Mouse (Mus musculus) forebrain, embryonic 14.5 days (tissue): Measurements from ENCODE around the gene Chmp5. TPM values are rescaled to one million over a fixed set of nuclear protein-coding genes. Genes with fewer than 3 reads are reported as not detected.
A peak's percentile ranks its signal among the peaks of the same experiment; 100 is the strongest.

Experiments used
- ATAC-seq: fragments of 200-750 bp; cut with Nextera tagmentation; 2 replicates; pipeline ENCODE4 v1.8.0; 2017; ENCODE audit warnings: mild to moderate bottlenecking, moderate library complexity
- DNase-seq: peaks from one replicate; pipeline ENCODE4 v3.0.0-alpha.2; 2015; ENCODE audit warnings: low spot score
- H3K27ac ChIP-seq: fragments of 300-500 bp; sonication (generic); 2 replicates; pipeline ENCODE4 v1.5.1; 2014; ENCODE audit warnings: low read depth, mild to moderate bottlenecking, control low read depth, low read length, moderate library complexity
- H3K27me3 ChIP-seq: fragments of 300-500 bp; sonication (generic); replicated peaks from 2 replicates; pipeline ENCODE4 v1.6.1; 2014; ENCODE audit warnings: low read length, control low read depth, mixed read lengths; ENCODE audit not compliant: control insufficient read depth, insufficient read depth
- H3K36me3 ChIP-seq: fragments of 300-500 bp; sonication (generic); 2 replicates; pipeline ENCODE4 v1.6.1; 2014; ENCODE audit warnings: low read length, control low read depth; ENCODE audit not compliant: control insufficient read depth, insufficient read depth
- H3K4me1 ChIP-seq: fragments of 300-500 bp; sonication (generic); 2 replicates; pipeline ENCODE4 v1.6.1; 2014; ENCODE audit warnings: antibody characterized with exemption, low read length, control low read depth; ENCODE audit not compliant: control insufficient read depth, insufficient read depth
- H3K4me2 ChIP-seq: fragments of 300-500 bp; sonication (generic); 2 replicates; pipeline ENCODE4 v1.6.1; 2014; ENCODE audit warnings: mild to moderate bottlenecking, control low read depth, low read length
- H3K4me3 ChIP-seq: fragments of 300-500 bp; sonication (generic); 2 replicates; pipeline ENCODE4 v1.5.1; 2014; ENCODE audit warnings: low read depth, low read length, control low read depth
- H3K9ac ChIP-seq: fragments of 300-500 bp; sonication (generic); 2 replicates; pipeline ENCODE4 v1.6.1; 2014; ENCODE audit warnings: mild to moderate bottlenecking, low read length, control low read depth, moderate library complexity
- H3K9me3 ChIP-seq: fragments of 300-500 bp; sonication (generic); replicated peaks from 2 replicates; pipeline ENCODE4 v1.6.1; 2016; ENCODE audit warnings: low read length, control low read depth, mixed read lengths; ENCODE audit not compliant: control insufficient read depth
- WGBS: fragments of 180-500 bp; shearing (Covaris S2); extraction: QIAGEN DNeasy Blood & Tissue Kit; methylation state at CpG from one replicate; pipeline ENCODE4 v1.1.7; 2014; 5-methylcytosine and 5-hydroxymethylcytosine counted together
- microRNA-seq: library from miRNA; unstranded; fragments of <30 nt; microRNA quantifications from one replicate; pipeline ENCODE4, GENCODE M21; 2016
- polyA plus RNA-seq: library from polyadenylated mRNA; unstranded; fragments of >200 nt; fragmentation: Nextera tagmentation; extraction: Ambion mirVana; gene quantifications from 2 replicates; pipeline ENCODE4 v1.2.1, GENCODE M21; 2014

Gene Chmp5
- polyA plus RNA-seq, 1 experiment from 2014 or later: 192 TPM

GRCm38 (mm10) chr4:40983686-40984085 is 35.5 kb downstream of the Chmp5 start:
- Histone ChIP-seq H3K9ac (no peak overlapping the region), H3K4me3 (no peak overlapping the region), H3K4me2 (no peak overlapping the region), H3K9me3 (no peaks in the 10 kb centered on the region), H3K36me3 (peaks cover 80% of the 10 kb centered on the region), H3K4me1 (no peaks in the 10 kb centered on the region), H3K27me3 (no peaks in the 10 kb centered on the region), H3K27ac (no peak overlapping the region)
- no peak for DNase-seq
- 76% methylated on average over 1 of the region's 1 CpGs for WGBS
- ATAC-seq: no peak

GRCm38 (mm10) chr4:40989633-40990032 is 41.4 kb downstream of the Chmp5 start:
- H3K36me3 ChIP-seq: peaks cover 97% of the 10 kb centered on the region
- H3K9ac ChIP-seq: no peak overlapping the region
- 87% methylated on average over 6 of the region's 6 CpGs for WGBS
- no peak overlapping the region for H3K4me3 ChIP-seq
- no peak overlapping the region for H3K4me2 ChIP-seq
- no peaks in the 10 kb centered on the region for H3K27me3 ChIP-seq
- no peak for ATAC-seq
- no peak for DNase-seq
- H3K27ac ChIP-seq: no peak overlapping the region
- H3K9me3 ChIP-seq: no peaks in the 10 kb centered on the region
- H3K4me1 ChIP-seq: no peaks in the 10 kb centered on the region

GRCm38 (mm10) chr4:40996302-40996701 is 48.1 kb downstream of the Chmp5 start:
- H3K36me3 ChIP-seq: peaks cover 98% of the 10 kb centered on the region
- H3K4me1 ChIP-seq: no peaks in the 10 kb centered on the region
- ATAC-seq (no peak), DNase-seq (no peak)
- no peaks in the 10 kb centered on the region for H3K9me3 ChIP-seq
- no peak overlapping the region for H3K4me3 ChIP-seq
- no peak overlapping the region for H3K4me2 ChIP-seq
- no peak overlapping the region for H3K27ac ChIP-seq
- no peak overlapping the region for H3K9ac ChIP-seq
- 98% methylated on average over 6 of the region's 6 CpGs for WGBS
- no peaks in the 10 kb centered on the region for H3K27me3 ChIP-seq

- Histone ChIP-seq H3K4me2 (no peak overlapping the region), H3K36me3 (peaks cover 94% of the 10 kb centered on the region), H3K4me3 (no peak overlapping the region), H3K27ac (no peak overlapping the region), H3K9me3 (no peaks in the 10 kb centered on the region), H3K27me3 (no peaks in the 10 kb centered on the region), H3K9ac (no peak overlapping the region), H3K4me1 (no peaks in the 10 kb centered on the region)
- DNase-seq: no peak
- whole genome bisulfite sequencing: 95% methylated on average over 4 of the region's 4 CpGs
- ATAC-seq: no peak
Measured at GRCm38 (mm10) chr4:40997916-40998315, 49.7 kb downstream of the Chmp5 start.

GRCm38 (mm10) chr4:41000271-41000670 is 52.1 kb downstream of the Chmp5 start:
- DNase-seq (no peak), ATAC-seq (no peak)
- no peak overlapping the region for H3K9ac ChIP-seq
- no peak overlapping the region for H3K4me3 ChIP-seq
- H3K9me3 ChIP-seq: no peaks in the 10 kb centered on the region
- WGBS: 80% methylated on average over 1 of the region's 1 CpGs
- H3K36me3 ChIP-seq: peaks cover 95% of the 10 kb centered on the region
- no peaks in the 10 kb centered on the region for H3K4me1 ChIP-seq
- H3K4me2 ChIP-seq: no peak overlapping the region
- no peaks in the 10 kb centered on the region for H3K27me3 ChIP-seq
- H3K27ac ChIP-seq: no peak overlapping the region

- Histone ChIP-seq H3K4me2 (no peak overlapping the region), H3K4me3 (no peak overlapping the region), H3K9ac (no peak overlapping the region), H3K27me3 (no peaks in the 10 kb centered on the region), H3K27ac (no peak overlapping the region), H3K4me1 (no peaks in the 10 kb centered on the region), H3K36me3 (peaks cover 91% of the 10 kb centered on the region), H3K9me3 (no peaks in the 10 kb centered on the region)
- DNase-seq: no peak
- no peak for ATAC-seq
- 93% methylated on average over 9 of the region's 9 CpGs for WGBS
Measured at GRCm38 (mm10) chr4:41000842-41001639, 52.8 kb downstream of the Chmp5 start.

GRCm38 (mm10) chr4:41013351-41013750 is 65.1 kb downstream of the Chmp5 start:
- no peak for DNase-seq
- Histone ChIP-seq H3K9me3 (no peaks in the 10 kb centered on the region), H3K9ac (no peak overlapping the region), H3K36me3 (peaks cover 71% of the 10 kb centered on the region), H3K4me2 (no peak overlapping the region), H3K27me3 (no peaks in the 10 kb centered on the region), H3K27ac (no peak overlapping the region), H3K4me1 (no peaks in the 10 kb centered on the region), H3K4me3 (no peak overlapping the region)
- ATAC-seq: no peak
- 93% methylated on average over 3 of the region's 3 CpGs for WGBS

Small RNAs within 50 kb of the gene (microRNA-seq; reads per million reads assigned to microRNA genes)
- 1.5 reads per million, percentile 5 among the genes with 10 or more reads in this experiment for gene Mir3094

Other genes starting within 250 kb of the Chmp5 start
- gene Aptx, start 245.2 kb upstream of the Chmp5 start, polyA plus RNA-seq: 59.1 and 59.5 TPM in 2 replicates
- gene Dnaja1, start 226.3 kb upstream of the Chmp5 start, polyA plus RNA-seq: 657 and 755 TPM in 2 replicates
- gene Smu1, start 190.5 kb upstream of the Chmp5 start, polyA plus RNA-seq: 169 and 177 TPM in 2 replicates
- gene B4galt1, start 94.4 kb upstream of the Chmp5 start, polyA plus RNA-seq: 6.8 and 7.8 TPM in 2 replicates
- not detected in 2 replicates for gene Spink4, start 28.4 kb upstream of the Chmp5 start, polyA plus RNA-seq
- 209 and 216 TPM in 2 replicates for gene Bag1, start 113 bp upstream of the Chmp5 start, polyA plus RNA-seq
- gene Nfx1, start 22.5 kb downstream of the Chmp5 start, polyA plus RNA-seq: 75.9 and 97.1 TPM in 2 replicates
- not detected in 2 replicates for gene Aqp7, start 99.7 kb downstream of the Chmp5 start, polyA plus RNA-seq
- not detected in 2 replicates for gene Aqp3, start 149.8 kb downstream of the Chmp5 start, polyA plus RNA-seq
- gene Nol6, start 176.0 kb downstream of the Chmp5 start, polyA plus RNA-seq: 23.8 and 32.6 TPM in 2 replicates
- gene Ube2r2, start 187.3 kb downstream of the Chmp5 start, polyA plus RNA-seq: 63.2 and 74.3 TPM in 2 replicates